ENCODE assay signal across 15 mouse cellular contexts in genomic region chr13:101755228-101755627, GRCm38 (mm10).
"Had no signal": no experiment of that assay in that cellular context is flagged by ENCODE, and none has a peak within 500 bp of the region (broad histone marks: within the 10 kb centered on the region; RNA-seq: fewer than 3 reads in every experiment).

No protein-coding gene starts in this region.

- H3K4me3 ChIP-seq: neural tube, embryonic 15.5 days; stomach, embryonic 15.5 days had no signal

- H3K4me2 ChIP-seq: neural tube, embryonic 15.5 days; stomach, embryonic 15.5 days had no signal

- H3K27ac ChIP-seq: neural tube, embryonic 15.5 days; stomach, embryonic 15.5 days; stomach, postnatal 0 days had no signal

- DNase-seq: retina, postnatal 1 day; right cerebral cortex, adult 18-20 months; right cerebral cortex, postnatal 14 days; right cerebral cortex, postnatal 25 days; right cerebral cortex, postnatal 4 days; spleen, adult 18-20 months; thymus, adult 18-20 months; thymus, adult 2 months; thymus, postnatal 14 days; thymus, postnatal 25 days; thymus, postnatal 36 days; thymus, postnatal 4 days had no signal

- H3K27me3 ChIP-seq: neural tube, embryonic 15.5 days; stomach, embryonic 15.5 days had no signal

- H3K9me3 ChIP-seq: neural tube, embryonic 15.5 days; stomach, embryonic 15.5 days had no signal

- H3K9ac ChIP-seq: neural tube, embryonic 15.5 days; stomach, embryonic 15.5 days had no signal
